9 mouse cellular contexts compared by ENCODE assay signal in genomic region chr11:35122091-35122811, GRCm38 (mm10). TPM values are rescaled to one million over a fixed set of nuclear protein-coding genes. Genes with fewer than 3 reads are reported as not detected.
DNase-seq lines count a peak whose midpoint lies in the region; ATAC-seq and TF ChIP-seq lines count a peak whose summit lies in the region.
"Had no signal": no experiment of that assay in that cellular context is flagged by ENCODE, and none has a peak within 500 bp of the region (broad histone marks: within the 10 kb centered on the region; RNA-seq: fewer than 3 reads in every experiment).

No protein-coding gene starts in this region.

- DNase-seq in left cerebral cortex, postnatal 4 days: peak; percentile 6
- DNase-seq in left cerebral cortex, adult 11 months (ENCODE audit: low spot score): no peak
- no peak for DNase-seq in embryonic facial prominence, embryonic 14.5 days (ENCODE audit: low spot score)
- DNase-seq in hindbrain, postnatal 0 days (ENCODE audit: low spot score): no peak
- DNase-seq in lung, postnatal 36 days: peak; percentile 28
- no peak for DNase-seq in thymus, postnatal 10 days (ENCODE audit: low spot score in 2 of 2)
- no peak for DNase-seq in right cerebral cortex, postnatal 10 days (ENCODE audit: low spot score in 2 of 2)
- no peak for DNase-seq in gastrocnemius, postnatal 25 days

- peak overlapping the region; percentile 77; the same call in 1 of the 2 replicates for H3K27ac ChIP-seq in embryonic facial prominence, embryonic 14.5 days (replicated peaks; ENCODE audit: low read depth, low read length)
- H3K27ac ChIP-seq in hindbrain, postnatal 0 days: no peak overlapping the region

- H3K9ac ChIP-seq in embryonic facial prominence, embryonic 14.5 days (ENCODE audit: low read depth, low read length): peak overlapping the region; percentile 82
- H3K9ac ChIP-seq in hindbrain, postnatal 0 days (replicated peaks; ENCODE audit: low read length): no peak overlapping the region

- no peaks in the 10 kb centered on the region for H3K9me3 ChIP-seq in embryonic facial prominence, embryonic 14.5 days (ENCODE audit: control insufficient read depth, low read length)
- H3K9me3 ChIP-seq in hindbrain, postnatal 0 days (ENCODE audit: low read length): no peaks in the 10 kb centered on the region
- H3K9me3 ChIP-seq: megakaryocyte, embryonic 14.5 days had no signal

- TF ChIP-seq CTCF in hindbrain, postnatal 0 days (IDR thresholded peaks at IDR 0.05; ENCODE audit: low read depth): no peak

- WGBS in embryonic facial prominence, embryonic 14.5 days: under 1% methylated on average over 23 of the region's 23 CpGs
- 4% methylated on average over 23 of the region's 23 CpGs for WGBS in hindbrain, postnatal 0 days

- peaks cover 45% of the 10 kb centered on the region for H3K4me1 ChIP-seq in embryonic facial prominence, embryonic 14.5 days (ENCODE audit: control insufficient read depth, insufficient read depth, low read length)
- H3K4me1 ChIP-seq in hindbrain, postnatal 0 days (ENCODE audit: insufficient read depth, low read length): 0 out of 2 replicates have a peak, but pooled peaks cover 4% of the 10 kb centered on the region
- H3K4me1 ChIP-seq: megakaryocyte, embryonic 14.5 days had no signal

- peaks cover 22% of the 10 kb centered on the region for H3K27me3 ChIP-seq in embryonic facial prominence, embryonic 14.5 days (replicated peaks; ENCODE audit: control insufficient read depth, insufficient read depth, low read length)
- H3K27me3 ChIP-seq in hindbrain, postnatal 0 days (ENCODE audit: insufficient read depth, low read length): peaks cover 5% of the 10 kb centered on the region

- intact Hi-C loops in left cerebral cortex, postnatal 4 days (cut with DNase I): no loop called here

- H3K4me2 ChIP-seq in embryonic facial prominence, embryonic 14.5 days (ENCODE audit: low read depth, low read length): peak overlapping the region; percentile 83
- peak overlapping the region; percentile 95 for H3K4me2 ChIP-seq in hindbrain, postnatal 0 days (ENCODE audit: low read depth, low read length)

- no peaks in the 10 kb centered on the region for H3K36me3 ChIP-seq in embryonic facial prominence, embryonic 14.5 days (ENCODE audit: control insufficient read depth, insufficient read depth, low read length)
- H3K36me3 ChIP-seq in hindbrain, postnatal 0 days (ENCODE audit: insufficient read depth, low read length): no peaks in the 10 kb centered on the region

- no peak for ATAC-seq in embryonic facial prominence, embryonic 14.5 days (ENCODE audit: low read depth)
- ATAC-seq in hindbrain, postnatal 0 days: no peak

- H3K4me3 ChIP-seq in embryonic facial prominence, embryonic 14.5 days (ENCODE audit: low read depth, low read length): peak overlapping the region; percentile 78
- peak overlapping the region; percentile 65 for H3K4me3 ChIP-seq in hindbrain, postnatal 0 days (ENCODE audit: low read length)
- H3K4me3 ChIP-seq: megakaryocyte, embryonic 14.5 days had no signal

RNA-seq across cellular contexts. Expression of gene Slit3, which starts 1.2 kb away (rescaled TPM):
- 10 to 100 TPM; 21.2 to 29.1 TPM for total RNA-seq in left cerebral cortex, postnatal 4 days (2021)
- 23.3 and 24.1 TPM in 2 replicates for polyA plus RNA-seq in embryonic facial prominence, embryonic 14.5 days (2014; fragmentation: Nextera tagmentation; extraction: Ambion mirVana)
- total RNA-seq in hindbrain, postnatal 0 days (2014; rRNA removed): 13.4 and 15.1 TPM in 2 replicates
- polyA plus RNA-seq in hindbrain, postnatal 0 days (2015; fragmentation: Nextera tagmentation; extraction: Ambion mirVana): 4.7 and 4.9 TPM in 2 replicates
- 10 to 100 TPM in 1 of 2 experiments, 1 to 10 TPM in 1; 9.5 to 13.2 TPM for total RNA-seq in gastrocnemius, postnatal 25 days (2021)

Comparison
In these comparisons a context has a peak if more than half of its experiments do, and no peak if none do; other contexts are left out.
1. DNase-seq: peak in left cerebral cortex, postnatal 4 days (single experiment) and lung, postnatal 36 days (single experiment); none in left cerebral cortex, adult 11 months (single experiment), embryonic facial prominence, embryonic 14.5 days (single experiment), hindbrain, postnatal 0 days (single experiment), thymus, postnatal 10 days (0 of 2), right cerebral cortex, postnatal 10 days (0 of 2) and gastrocnemius, postnatal 25 days (single experiment).